Mouse (Mus musculus) layer of hippocampus, adult 2 months (tissue): ENCODE data around the gene Hspb1. TPM values are rescaled to one million over a fixed set of nuclear protein-coding genes. Genes with fewer than 3 reads are reported as not detected.

Source experiments
- DNase-seq, 2 experiments: peaks; one replicate each; pipeline ENCODE4 v3.0.0; 2022; ENCODE audit warnings: low spot score in 2 of 2
- H3K27ac ChIP-seq: fragments of 200-600 bp; 2 replicates; pipeline ENCODE4 v1.8.1; 2022
- H3K4me3 ChIP-seq: fragments of 200-600 bp; 2 replicates; pipeline ENCODE4 v1.8.1; 2022; ENCODE audit warnings: mild to moderate bottlenecking
- CTCF ChIP-seq: fragments of 200-600 bp; conservative IDR thresholded peaks from 2 replicates; pipeline ENCODE4 v1.8.1; 2022; ENCODE audit warnings: antibody characterized with exemption, mild to moderate bottlenecking, moderate library complexity
- total RNA-seq, 2 experiments: library from RNA; stranded (reverse); gene quantifications; 2 replicates each; pipeline ENCODE4 v1.2.3; 2021

The Hspb1 gene
- total RNA-seq, 2 experiments from 2014 or later = 15.4 to 16.8 TPM

DNA sequence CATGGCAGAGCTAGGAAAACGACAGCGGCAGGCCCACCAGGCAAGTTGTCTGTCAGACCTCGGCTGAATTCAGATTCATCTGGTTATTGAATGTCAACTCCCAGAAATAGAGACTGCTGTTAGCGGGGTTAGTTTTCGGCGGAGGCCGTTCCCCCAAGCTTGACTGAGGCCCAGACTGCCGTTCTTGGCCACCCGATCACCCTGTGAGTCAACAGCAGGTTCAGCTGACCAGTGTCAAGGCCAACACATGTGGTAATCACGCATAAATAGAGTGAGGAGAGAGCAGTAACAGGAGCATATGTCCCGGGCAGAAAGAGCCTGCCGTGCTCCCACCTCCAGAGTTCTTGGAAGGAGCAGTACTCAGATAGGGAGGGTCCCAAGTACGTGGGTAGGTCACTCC, 19.5 kb downstream of the Hspb1 start:
- Histone ChIP-seq H3K27ac (peak overlapping the region; percentile 76), H3K4me3 (no peak overlapping the region)
- TF ChIP-seq CTCF = no peak
- no peak for DNase-seq

- no peak for TF ChIP-seq CTCF
- Histone ChIP-seq H3K27ac (peak overlapping the region; percentile 76; the same call in 1 of the 2 replicates), H3K4me3 (peak overlapping the region; percentile 15)
- DNase-seq = peak in 1 of 2 experiments; percentile 71
Observed at GRCm38 (mm10) chr5:135908185-135908584, 20.5 kb downstream of the Hspb1 start.

DNA sequence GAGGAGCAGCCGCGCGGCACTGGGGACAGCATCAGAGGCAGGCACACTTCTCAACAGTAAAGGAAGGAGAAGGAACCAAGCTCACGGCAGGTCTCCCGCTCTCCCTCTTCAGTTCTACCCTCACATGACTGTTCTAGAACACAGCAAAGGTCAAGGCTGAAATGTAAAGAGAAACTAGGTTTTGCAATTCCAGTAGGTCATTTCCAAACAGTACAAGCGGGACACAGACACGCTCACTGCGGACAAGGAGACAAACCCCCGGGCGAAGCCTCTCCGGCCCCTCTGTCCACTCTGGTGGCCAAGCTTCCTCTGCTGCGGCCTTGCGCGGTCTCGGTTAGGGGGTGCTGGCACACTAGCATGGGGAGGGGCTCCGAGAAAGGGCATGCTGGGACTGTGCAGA, 21.3 kb downstream of the Hspb1 start:
- no peak for TF ChIP-seq CTCF
- DNase-seq = no peak
- H3K27ac ChIP-seq = peak overlapping the region; percentile 76
- H3K4me3 ChIP-seq = no peak overlapping the region; the same call in 1 of the 2 replicates

DNA sequence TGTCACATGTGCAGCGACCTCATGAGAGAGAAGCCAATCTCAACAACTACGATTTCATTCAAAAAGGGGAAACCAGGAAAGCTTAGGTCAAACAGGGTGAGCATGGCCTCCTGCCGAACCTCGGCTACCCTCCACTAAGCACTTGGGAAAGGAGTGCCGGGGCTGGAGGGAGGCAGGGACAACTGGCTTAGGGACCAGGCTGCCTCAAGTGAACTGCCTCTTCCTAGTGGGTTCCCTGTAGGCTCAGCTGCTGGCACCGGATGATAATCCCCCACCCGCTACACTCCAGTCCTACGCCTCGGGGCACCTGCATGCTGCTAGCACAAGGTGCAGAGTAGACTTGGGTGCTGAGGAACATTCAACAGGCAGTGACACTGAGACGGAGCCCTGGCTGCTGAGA, 21.9 kb downstream of the Hspb1 start:
- Histone ChIP-seq H3K4me3 (no peak overlapping the region), H3K27ac (peak overlapping the region; percentile 76; the same call in 1 of the 2 replicates)
- DNase-seq = no peak
- no peak for TF ChIP-seq CTCF

- no peak for DNase-seq
- no peak overlapping the region for H3K4me3 ChIP-seq
- H3K27ac ChIP-seq = peak overlapping the region; percentile 51; the same call in 1 of the 2 replicates
- TF ChIP-seq CTCF = no peak
Observed at GRCm38 (mm10) chr5:135910813-135911212, 23.1 kb downstream of the Hspb1 start.

GRCm38 (mm10) chr5:135911633-135912220, 24.0 kb downstream of the Hspb1 start:
- peak overlapping the region; percentile 51; the same call in 1 of the 2 replicates for H3K27ac ChIP-seq
- no peak for DNase-seq
- TF ChIP-seq CTCF = no peak
- H3K4me3 ChIP-seq = no peak overlapping the region

DNA sequence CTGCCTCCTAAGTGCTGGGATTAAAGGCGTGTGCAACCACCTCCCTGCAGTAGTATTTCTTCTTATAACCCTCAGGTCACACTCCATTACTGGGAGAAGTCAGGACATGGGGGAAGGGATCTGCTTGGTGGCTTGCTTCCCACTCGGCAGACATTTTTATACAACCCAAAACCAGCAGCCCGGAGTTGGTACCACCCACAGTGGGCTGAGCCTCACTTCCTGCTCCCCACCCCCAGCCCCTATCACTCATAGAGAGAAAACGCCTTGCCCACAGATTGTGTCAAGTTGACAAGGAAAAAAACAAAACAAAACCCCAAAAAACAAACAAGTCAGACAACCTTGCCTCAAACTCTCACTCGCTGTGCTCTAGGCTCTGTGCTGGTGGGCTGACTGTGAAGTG, 25.5 kb downstream of the Hspb1 start:
- no peak for DNase-seq
- no peak for TF ChIP-seq CTCF
- Histone ChIP-seq H3K27ac (peak overlapping the region; percentile 15; the same call in 1 of the 2 replicates), H3K4me3 (no peak overlapping the region)

- H3K27ac ChIP-seq = peak overlapping the region; percentile 49
- no peak overlapping the region for H3K4me3 ChIP-seq
- no peak for TF ChIP-seq CTCF
- DNase-seq = no peak
Observed at GRCm38 (mm10) chr5:135914156-135914555, 26.4 kb downstream of the Hspb1 start.

DNA sequence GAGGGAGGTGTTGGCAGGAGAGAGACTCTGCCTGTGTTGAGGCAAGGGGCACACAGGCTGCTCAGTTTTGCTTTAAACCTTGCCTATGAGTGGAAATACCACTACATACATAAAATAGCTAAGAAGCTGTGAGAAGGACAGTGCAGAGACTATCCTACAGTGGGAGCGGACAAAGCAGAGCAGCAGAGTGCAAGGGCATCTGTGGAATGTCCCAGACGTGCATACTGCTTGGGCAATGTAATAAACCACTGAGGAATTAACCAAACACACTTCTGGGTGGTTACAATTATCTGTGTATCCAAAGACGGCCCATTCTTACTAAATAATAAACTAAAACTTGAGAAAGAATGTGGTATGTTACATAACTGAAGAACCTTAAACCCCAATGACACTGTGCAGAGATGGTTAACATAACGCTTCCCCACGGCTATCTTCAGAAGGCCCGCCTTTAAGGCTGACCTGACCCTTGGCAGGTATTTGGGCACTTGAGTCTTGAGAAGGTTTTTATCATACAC, 28.4 kb downstream of the Hspb1 start:
- no peak overlapping the region for H3K4me3 ChIP-seq
- peak overlapping the region; percentile 11; the same call in 1 of the 2 replicates for H3K27ac ChIP-seq
- no peak for DNase-seq
- TF ChIP-seq CTCF = no peak

GRCm38 (mm10) chr5:135916601-135917000, 28.9 kb downstream of the Hspb1 start:
- no peak overlapping the region for H3K4me3 ChIP-seq
- TF ChIP-seq CTCF = no peak
- no peak for DNase-seq
- H3K27ac ChIP-seq = no peak overlapping the region; the same call in 1 of the 2 replicates

DNA sequence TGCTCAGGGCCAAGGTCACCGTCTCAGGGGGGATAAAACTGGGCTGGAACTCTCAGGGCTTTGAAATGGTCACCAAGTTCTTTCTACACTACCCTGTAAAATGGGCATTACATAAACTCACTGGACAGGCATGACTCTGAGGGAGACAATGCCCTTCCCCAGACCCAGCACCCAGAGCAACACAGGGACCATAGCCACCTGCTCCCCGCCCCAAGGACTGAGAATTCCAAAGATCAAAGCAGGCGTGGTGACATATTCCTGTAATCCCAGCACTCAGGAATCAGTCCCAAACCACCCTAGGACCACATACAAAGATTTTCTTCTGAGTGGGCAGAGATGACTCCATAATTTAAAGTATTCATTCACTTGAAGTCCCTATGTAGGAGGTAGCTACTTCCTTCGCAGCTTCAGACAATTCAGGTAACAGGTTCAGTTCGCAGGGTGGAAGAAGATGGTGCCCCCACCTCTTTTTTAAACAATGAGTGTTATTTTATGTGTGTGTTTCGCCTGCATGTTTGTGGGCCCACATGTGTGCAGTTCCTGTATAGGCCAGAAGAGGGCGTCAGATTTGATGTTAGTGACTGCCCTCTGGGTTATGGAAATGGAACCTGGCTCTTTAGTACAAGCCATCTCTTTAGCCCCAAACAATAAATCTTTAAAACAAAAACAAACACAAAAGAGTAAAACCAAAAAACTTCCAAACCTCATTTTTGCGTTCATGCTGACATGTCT, 29.8 kb downstream of the Hspb1 start:
- Histone ChIP-seq H3K27ac (no peak overlapping the region), H3K4me3 (no peak overlapping the region)
- peak; percentile 72 for TF ChIP-seq CTCF
- no peak for DNase-seq

- H3K4me3 ChIP-seq = no peak overlapping the region
- no peak for TF ChIP-seq CTCF
- no peak for DNase-seq
- H3K27ac ChIP-seq = no peak overlapping the region
Observed at GRCm38 (mm10) chr5:135918059-135918437, 30.3 kb downstream of the Hspb1 start.

DNA sequence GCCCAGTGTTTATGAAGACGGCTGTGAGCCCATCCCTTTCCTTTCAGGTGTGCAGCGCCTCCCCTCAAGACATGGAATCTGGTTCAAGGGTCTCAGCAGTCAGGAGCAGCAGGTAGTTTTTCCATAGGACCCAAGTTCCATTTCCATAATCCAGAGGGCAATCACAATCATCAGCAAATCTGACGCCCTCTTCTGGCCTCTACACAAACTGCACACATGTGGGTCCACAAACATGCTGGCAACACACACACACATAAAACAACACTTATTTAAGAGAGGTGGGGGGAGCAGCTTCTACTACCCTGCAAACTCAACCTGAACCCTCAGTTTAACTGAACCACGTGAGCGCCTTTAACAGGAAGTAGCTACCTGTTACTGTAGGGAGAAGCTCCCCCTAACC, 30.9 kb downstream of the Hspb1 start:
- Histone ChIP-seq H3K4me3 (no peak overlapping the region), H3K27ac (no peak overlapping the region)
- DNase-seq = no peak
- TF ChIP-seq CTCF = peak; percentile 31; the same call in 1 of the 2 replicates
